Mouse (Mus musculus) megakaryocyte-erythroid progenitor cell, adult 5-6 weeks (primary cell): Measurements from ENCODE around the gene Bach1. TPM values are rescaled to one million over a fixed set of nuclear protein-coding genes. Genes with fewer than 3 reads are reported as not detected.
"Not testable (repeated sequence)": the region's sequence is repeated elsewhere in the genome, so short reads cannot be mapped to it uniquely, and the experiment has no call there.

Source experiments
- ATAC-seq: replicated peaks from 2 replicates; pipeline ENCODE4 v1.8.0; 2016; ENCODE audit warnings: mild to moderate bottlenecking, inconsistent platforms; ENCODE audit not compliant: severe bottlenecking, poor library complexity, low FRiP score, low TSS enrichment
- total RNA-seq, 2 experiments: library from RNA; stranded (forward) in 1 of 2; stranded (reverse) in 1 of 2; fragments of 200-1000, 215-1000 nt in 1 of 2; fragments of >200 nt in 1 of 2; fragmentation: Nextera tagmentation in 1 of 2; gene quantifications; 2 replicates each; pipeline ENCODE4 v1.2.3; 2014 to 2017

Bach1 gene
- total RNA-seq, 2 experiments from 2014 or later, result 16.2 to 27.1 TPM

DNA sequence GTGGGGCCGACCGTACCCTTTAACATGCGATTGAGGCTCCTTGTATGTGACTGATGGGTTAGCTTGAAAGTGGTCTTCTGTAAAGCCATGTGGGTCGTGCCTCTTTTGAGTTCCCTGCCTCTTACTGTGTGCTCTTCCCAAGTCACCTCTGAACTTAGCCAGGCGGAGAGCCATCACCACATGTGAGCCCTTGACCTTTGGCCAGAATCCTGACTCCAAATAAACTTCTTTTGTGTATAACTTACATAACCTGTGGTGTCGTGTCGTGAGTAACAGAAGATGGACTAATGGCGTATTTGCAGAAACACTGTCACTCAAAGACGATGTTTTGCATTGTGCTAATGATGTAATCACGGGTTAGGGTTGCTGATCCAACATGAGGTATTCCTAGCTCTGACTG lies 22.6 kb upstream of the Bach1 start:
- ATAC-seq, result no peak

GRCm38 (mm10) chr16:87678667-87679066 lies 20.1 kb upstream of the Bach1 start:
- no peak for ATAC-seq

- ATAC-seq, result no peak
Observed at GRCm38 (mm10) chr16:87680912-87681634, 17.7 kb upstream of the Bach1 start.

DNA sequence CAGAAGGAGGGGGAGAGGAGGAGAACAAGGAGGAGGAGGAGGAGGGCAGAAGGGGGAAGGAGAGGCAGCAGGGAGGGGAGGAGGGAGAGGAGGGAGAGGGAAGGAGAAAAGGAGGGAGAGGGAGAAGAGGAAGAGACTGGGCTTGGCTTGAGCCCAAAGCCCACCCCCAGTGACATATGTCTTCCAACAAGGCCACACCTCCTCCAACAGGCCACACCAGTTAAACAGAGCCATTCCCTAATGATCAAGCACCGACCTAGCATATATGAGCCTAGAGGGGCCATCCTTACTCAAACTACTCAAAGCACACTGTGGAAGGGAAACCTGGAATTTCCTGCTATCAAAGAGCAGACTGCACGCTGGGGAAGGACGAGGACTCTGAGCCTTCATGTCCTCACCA lies 16.9 kb upstream of the Bach1 start:
- ATAC-seq, result no peak

GRCm38 (mm10) chr16:87686458-87686857 lies 12.3 kb upstream of the Bach1 start:
- no peak for ATAC-seq

DNA sequence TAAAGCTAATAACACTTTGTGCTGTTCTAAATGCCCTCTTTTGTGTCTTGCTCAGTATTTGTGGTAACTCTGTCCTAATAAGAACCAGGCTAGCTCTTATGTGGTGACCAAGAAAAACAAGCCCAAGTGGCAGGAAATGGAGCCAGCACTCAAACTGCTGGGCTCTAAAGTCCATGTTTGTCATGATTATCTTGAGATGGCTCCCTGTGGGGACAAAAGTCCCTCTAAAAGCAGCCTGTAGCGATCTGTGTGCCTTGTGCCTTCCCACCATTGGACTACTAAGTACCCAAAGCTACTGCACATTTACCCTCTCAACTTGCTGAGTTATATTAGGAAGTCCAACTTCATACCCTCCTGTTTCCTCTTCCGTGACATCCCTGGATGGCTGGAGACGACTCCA lies 11.4 kb upstream of the Bach1 start:
- ATAC-seq, result no peak

- ATAC-seq, result not testable (repeated sequence)
Observed at GRCm38 (mm10) chr16:87688328-87688727, 10.4 kb upstream of the Bach1 start.

GRCm38 (mm10) chr16:87688823-87689222 lies 9.9 kb upstream of the Bach1 start:
- not testable (repeated sequence) for ATAC-seq

DNA sequence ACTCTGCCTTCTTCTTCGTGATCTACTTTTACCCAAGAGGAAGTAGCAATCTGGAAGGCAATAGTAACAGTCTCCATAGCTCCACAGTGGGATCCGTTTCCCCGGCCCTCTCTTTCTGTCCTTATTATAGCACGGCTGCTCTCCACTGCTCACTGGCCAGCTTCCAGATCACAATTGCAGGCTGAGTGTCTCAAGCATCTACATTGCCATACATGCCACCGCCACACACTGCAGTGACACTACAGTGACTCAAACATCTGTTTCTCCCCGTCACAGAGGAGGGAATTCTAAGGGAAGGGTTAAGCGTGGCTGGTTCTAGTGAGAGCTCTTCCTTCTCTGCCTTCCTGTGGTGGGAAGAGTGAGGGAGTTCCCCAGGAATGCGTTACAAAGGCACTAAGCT lies 9.5 kb upstream of the Bach1 start:
- ATAC-seq, result peak; percentile 45; the same call in 1 of the 2 replicates

- no peak for ATAC-seq
Observed at GRCm38 (mm10) chr16:87690506-87690905, 8.2 kb upstream of the Bach1 start.

- no peak for ATAC-seq
Observed at GRCm38 (mm10) chr16:87691102-87691501, 7.6 kb upstream of the Bach1 start.

DNA sequence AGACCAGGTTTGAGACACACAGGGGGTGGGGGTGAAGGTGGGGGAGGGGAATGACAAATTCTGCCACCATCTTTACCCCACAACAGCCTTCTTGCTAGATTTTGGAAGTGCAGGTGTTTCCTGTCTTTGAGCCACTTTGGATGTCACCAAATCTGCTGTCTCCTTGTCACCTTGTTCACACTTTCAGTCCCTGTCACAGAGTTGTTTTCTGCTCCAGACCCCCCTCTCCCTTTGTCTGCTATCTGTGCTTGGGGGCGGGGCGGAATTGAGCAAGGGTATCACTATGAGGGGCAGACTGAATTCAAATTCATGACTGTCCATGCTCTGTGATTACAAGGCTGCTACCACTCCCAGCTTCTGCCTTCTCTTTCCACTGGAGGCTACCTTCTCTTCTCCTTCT lies 6.2 kb upstream of the Bach1 start:
- no peak for ATAC-seq

DNA sequence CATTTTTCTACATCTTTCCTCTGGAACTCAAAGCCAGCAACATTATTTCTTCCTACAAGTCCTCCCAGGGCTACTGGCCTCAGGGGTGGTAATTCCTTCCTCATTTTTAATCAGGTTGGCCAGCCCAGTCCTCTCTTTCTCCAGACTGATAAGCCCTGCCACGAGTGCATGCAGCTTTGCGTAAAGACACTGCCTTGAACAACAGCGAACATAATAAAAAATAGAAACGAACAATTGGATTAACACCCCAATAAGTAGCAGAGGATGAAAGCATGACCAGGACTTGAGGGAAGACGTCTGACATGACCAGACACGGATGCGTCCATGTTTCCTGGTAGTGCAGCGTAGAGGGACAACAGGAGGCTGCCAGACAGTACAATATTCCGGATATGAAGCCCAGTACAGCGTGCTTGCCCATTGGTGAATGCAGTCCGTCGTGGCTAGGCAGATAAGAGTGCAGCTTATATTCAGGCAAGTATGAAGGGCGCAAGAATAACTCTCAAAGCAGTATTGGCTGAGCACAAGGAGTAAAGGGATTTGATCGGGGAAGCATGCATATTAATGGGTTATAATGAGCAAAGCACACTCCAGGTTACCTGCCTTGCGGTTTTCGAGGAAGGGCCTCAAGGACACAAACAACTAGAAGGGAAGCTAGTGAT lies 909 bp upstream of the Bach1 start:
- ATAC-seq, result peak; percentile 65

GRCm38 (mm10) chr16:87699306-87699692 lies 554 bp downstream of the Bach1 start:
- no peak for ATAC-seq

DNA sequence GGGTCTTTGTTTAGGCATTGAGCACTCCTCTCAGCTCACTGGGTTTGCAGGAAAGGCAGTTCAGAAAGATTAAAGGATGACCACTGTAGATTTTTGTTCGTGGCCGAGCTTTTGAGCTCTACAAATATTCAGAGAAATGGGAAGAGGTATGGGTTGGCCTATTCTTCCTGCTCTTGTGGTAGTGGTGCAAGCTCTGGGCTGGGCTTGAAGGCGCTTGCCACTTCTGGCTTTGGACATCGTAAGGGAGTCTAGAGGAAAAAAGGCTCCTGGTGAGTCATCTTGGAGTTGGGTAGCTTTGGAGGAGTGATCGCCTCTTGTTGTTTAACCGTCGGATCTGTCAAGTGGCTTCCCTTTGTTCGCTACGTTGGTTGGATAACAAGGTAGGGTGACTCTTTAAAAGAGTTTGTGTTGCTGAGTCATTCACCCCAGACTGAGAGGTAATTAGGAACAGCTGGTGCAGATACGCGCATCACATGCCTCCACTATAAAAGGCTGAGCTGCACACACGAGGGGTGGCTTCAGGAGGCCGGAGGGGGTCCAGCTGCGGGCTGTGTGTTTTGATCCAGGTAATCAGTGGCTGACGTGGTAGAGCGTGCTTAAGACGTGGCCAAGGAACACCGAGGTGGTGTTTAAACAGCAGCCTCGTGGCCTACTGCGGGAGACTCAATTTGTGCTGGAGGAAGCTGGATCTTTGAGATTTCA lies 1.1 kb downstream of the Bach1 start:
- ATAC-seq, result peak; percentile 61

DNA sequence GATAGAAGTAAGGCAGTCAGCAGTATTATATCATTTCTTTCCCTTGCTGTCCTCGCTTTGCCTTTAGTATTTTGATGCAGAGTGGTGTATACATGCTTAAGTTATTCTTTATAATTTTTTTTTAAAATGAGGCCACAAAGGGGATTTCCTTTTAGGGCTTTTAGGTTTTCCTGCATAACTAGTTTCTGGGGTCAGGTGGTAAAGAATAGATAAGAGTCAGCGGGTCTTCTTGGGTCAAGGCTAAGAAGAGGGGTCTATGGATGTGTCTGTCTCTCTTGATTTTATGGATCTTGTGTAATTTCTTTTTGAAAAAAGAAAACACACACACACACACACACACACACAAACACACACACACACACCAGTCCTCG lies 1.6 kb downstream of the Bach1 start:
- ATAC-seq, result no peak

GRCm38 (mm10) chr16:87701891-87702290 lies 3.1 kb downstream of the Bach1 start:
- no peak for ATAC-seq

DNA sequence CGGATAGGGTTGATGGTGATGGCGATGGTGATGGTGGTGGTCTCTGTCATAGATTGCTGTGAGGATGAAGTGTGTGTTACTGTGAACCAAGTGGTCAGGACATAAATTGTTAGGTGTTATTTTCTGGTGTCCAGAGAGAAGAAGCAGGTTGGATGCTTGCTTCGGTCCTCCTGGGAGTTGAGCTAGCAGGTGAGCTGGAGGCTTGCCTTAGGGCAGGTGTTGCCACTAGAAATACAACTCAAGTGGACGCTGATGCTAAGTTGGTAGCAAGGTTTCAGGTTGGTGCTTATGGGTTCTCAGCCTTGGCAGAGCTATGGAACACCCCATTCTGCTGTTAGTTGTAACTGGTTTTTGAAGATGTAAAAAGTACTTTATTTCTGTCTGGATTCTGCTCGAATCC lies 4.1 kb downstream of the Bach1 start:
- no peak for ATAC-seq

DNA sequence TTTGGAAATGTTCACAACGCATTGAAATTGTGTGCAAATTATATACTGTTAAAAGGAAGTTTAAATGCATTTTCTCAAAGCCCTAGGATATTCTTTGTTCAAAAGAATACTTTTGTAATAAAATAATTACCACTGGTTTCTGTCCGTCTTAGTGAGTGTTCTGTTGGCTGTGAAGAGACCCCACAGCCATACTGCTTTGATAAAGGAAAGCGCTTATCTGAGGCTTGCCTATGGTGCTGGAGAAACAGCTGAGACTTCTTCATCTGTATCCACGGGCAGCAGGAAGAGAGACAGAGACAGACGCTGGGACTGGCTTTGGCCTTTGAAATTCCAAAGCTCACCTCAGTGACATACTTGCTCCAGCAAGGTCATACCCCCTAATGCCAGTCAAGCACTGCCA lies 5.5 kb downstream of the Bach1 start:
- ATAC-seq, result 0 out of 2 replicates have a peak, but pooled peaks have one; percentile 20

GRCm38 (mm10) chr16:87705892-87706589 lies 7.3 kb downstream of the Bach1 start:
- peak; percentile 69 for ATAC-seq
